Mouse (Mus musculus) left cerebral cortex, postnatal 14 days (tissue): ENCODE measurements around the gene Pygo2. TPM values are rescaled to one million over a fixed set of nuclear protein-coding genes. Genes with fewer than 3 reads are reported as not detected.

Experiments
- total RNA-seq, 2 experiments: library from RNA; stranded (reverse); gene quantifications; 2 replicates each; pipeline ENCODE4 v1.2.3; 2021

Pygo2 gene
- total RNA-seq, 2 experiments from 2014 or later = 52.7 to 60.6 TPM

Other genes starting within 250 kb of the Pygo2 start
- gene Fam189b, start 247.1 kb upstream of the Pygo2 start, total RNA-seq = 10 to 100 TPM; 73.5 to 77.2 TPM
- 10 to 100 TPM; 63.4 to 66.7 TPM for gene Gba, start 227.3 kb upstream of the Pygo2 start, total RNA-seq
- 10 to 100 TPM; 23.5 to 27.0 TPM for gene Thbs3, start 215.0 kb upstream of the Pygo2 start, total RNA-seq
- gene Mtx1, start 203.1 kb upstream of the Pygo2 start, total RNA-seq = 100 to 1,000 TPM in 1 of 2 experiments, 10 to 100 TPM in 1; 96.9 to 107 TPM
- gene Muc1, start 201.2 kb upstream of the Pygo2 start, total RNA-seq = 1 to 10 TPM in 1 of 2 experiments, under 1 TPM in 1; 0.42 to 1.0 TPM
- 10 to 100 TPM; 74.5 to 86.3 TPM for gene Krtcap2, start 184.2 kb upstream of the Pygo2 start, total RNA-seq
- 100 to 1,000 TPM; 102 to 105 TPM for gene Trim46, start 183.9 kb upstream of the Pygo2 start, total RNA-seq
- gene Dpm3, start 170.9 kb upstream of the Pygo2 start, total RNA-seq = 10 to 100 TPM; 50.8 to 53.0 TPM
- gene Slc50a1, start 159.6 kb upstream of the Pygo2 start, total RNA-seq = 10 to 100 TPM; 25.7 to 30.5 TPM
- 1 to 10 TPM; 4.0 to 5.9 TPM for gene Efna1, start 149.1 kb upstream of the Pygo2 start, total RNA-seq
- gene Efna3, start 107.2 kb upstream of the Pygo2 start, total RNA-seq = 10 to 100 TPM; 48.5 to 49.6 TPM
- gene Efna4, start 92.2 kb upstream of the Pygo2 start, total RNA-seq = under 1 TPM; 0.29 to 0.61 TPM
- 10 to 100 TPM; 95.0 TPM for gene Adam15, start 80.2 kb upstream of the Pygo2 start, total RNA-seq
- gene Dcst2, start 68.2 kb upstream of the Pygo2 start, total RNA-seq = under 1 TPM; 0.34 to 0.35 TPM
- under 1 TPM in 1 of 2 experiments, not detected in 1; 0.23 TPM for gene Dcst1, start 65.0 kb upstream of the Pygo2 start, total RNA-seq
- gene Zbtb7b, start 35.4 kb upstream of the Pygo2 start, total RNA-seq = 1 to 10 TPM; 8.0 to 9.1 TPM
- 1 to 10 TPM; 1.6 to 4.0 TPM for gene Lenep, start 27.4 kb upstream of the Pygo2 start, total RNA-seq
- 10 to 100 TPM; 30.6 to 31.4 TPM for gene Flad1, start 18.3 kb upstream of the Pygo2 start, total RNA-seq
- gene Cks1b, start 11.8 kb upstream of the Pygo2 start, total RNA-seq = 1 to 10 TPM; 3.5 to 4.0 TPM
- 10 to 100 TPM; 12.6 to 14.5 TPM for gene Shc1, start 11.8 kb upstream of the Pygo2 start, total RNA-seq
- gene Pbxip1, start 6.5 kb downstream of the Pygo2 start, total RNA-seq = 10 to 100 TPM; 39.5 to 40.3 TPM
- gene Pmvk, start 24.3 kb downstream of the Pygo2 start, total RNA-seq = 10 to 100 TPM; 33.6 to 36.8 TPM
- 10 to 100 TPM; 21.7 to 22.3 TPM for gene Kcnn3, start 90.0 kb downstream of the Pygo2 start, total RNA-seq